Mouse (Mus musculus): ENCODE measurements at regions not wholly inside any gene's neighbourhood (a gene's known extent, or its start where the extent isn't known, plus 50 kb on each side); places are given as distances from the start of the nearest gene placed in this dataset.

GRCm38 (mm10) chr2:3925199-3925598 lies 92.3 kb upstream of the Frmd4a start:
- Histone ChIP-seq H3K27me3 (ENCODE audit: control insufficient read depth, insufficient read depth, low read length) (no peaks in the 10 kb centered on the region), H3K27ac (ENCODE audit: low read depth, low read length) (no peak overlapping the region), H3K36me3 (ENCODE audit: control insufficient read depth, insufficient read depth, low read length) (no peaks in the 10 kb centered on the region), H3K4me1 (replicated peaks; ENCODE audit: control insufficient read depth, insufficient read depth, low read length) (no peaks in the 10 kb centered on the region), H3K4me2 (replicated peaks; ENCODE audit: low read depth, low read length) (no peak overlapping the region), H3K9ac (ENCODE audit: low read depth, low read length) (no peak overlapping the region), H3K9me3 (ENCODE audit: control insufficient read depth, low read length) (no peaks in the 10 kb centered on the region), H3K4me3 (ENCODE audit: low read depth, low read length) (no peak overlapping the region)
- ATAC-seq (ENCODE audit: low FRiP score) = no peak
- no peak for DNase-seq (ENCODE audit: low spot score)
- 65% methylated on average over 3 of the region's 3 CpGs for WGBS

- ATAC-seq (ENCODE audit: low FRiP score) (no peak), DNase-seq (ENCODE audit: low spot score) (no peak)
- H3K27me3 ChIP-seq (ENCODE audit: control insufficient read depth, insufficient read depth, low read length) = no peaks in the 10 kb centered on the region
- H3K27ac ChIP-seq (ENCODE audit: low read depth, low read length) = no peak overlapping the region
- H3K4me1 ChIP-seq (replicated peaks; ENCODE audit: control insufficient read depth, insufficient read depth, low read length) = no peaks in the 10 kb centered on the region
- H3K4me2 ChIP-seq (replicated peaks; ENCODE audit: low read depth, low read length) = no peak overlapping the region
- no peak overlapping the region for H3K9ac ChIP-seq (ENCODE audit: low read depth, low read length)
- H3K36me3 ChIP-seq (ENCODE audit: control insufficient read depth, insufficient read depth, low read length) = no peaks in the 10 kb centered on the region
- no peak overlapping the region for H3K4me3 ChIP-seq (ENCODE audit: low read depth, low read length)
- H3K9me3 ChIP-seq (ENCODE audit: control insufficient read depth, low read length) = no peaks in the 10 kb centered on the region
These were observed 91.4 kb upstream of the Frmd4a start for GRCm38 (mm10) chr2:3926129-3926528.

DNA sequence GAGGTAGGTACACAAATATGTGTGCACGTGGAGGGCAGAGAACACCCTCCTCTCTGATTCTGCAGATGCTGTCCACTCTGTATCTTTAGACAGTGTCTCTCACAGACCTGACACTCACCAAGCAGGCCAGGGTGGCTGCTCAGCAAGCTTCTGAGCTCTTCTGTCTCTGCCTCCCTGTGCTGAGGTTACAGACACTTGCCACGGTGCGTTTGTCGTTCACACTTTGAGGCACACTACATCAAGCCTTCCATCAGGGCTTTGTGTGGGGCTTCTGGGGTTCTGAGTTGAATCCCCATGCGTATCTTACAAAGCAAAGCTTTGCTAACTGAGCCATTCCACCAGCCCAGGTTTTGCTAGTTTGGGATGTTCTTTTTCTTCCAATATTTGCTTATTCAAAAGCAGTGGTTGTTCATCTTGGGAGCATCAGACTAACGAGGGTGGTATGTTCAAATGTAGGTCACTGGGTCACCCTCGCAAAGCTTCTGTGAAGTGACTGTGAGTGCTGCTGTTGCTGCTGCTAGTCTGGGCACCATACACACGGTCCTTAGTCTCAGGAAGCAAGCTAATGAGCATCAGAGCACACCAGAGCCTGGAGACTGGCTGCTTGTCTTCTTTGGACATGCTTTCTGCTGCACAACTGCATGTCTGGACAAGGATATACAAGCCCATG lies 90.2 kb upstream of the Frmd4a start:
- Histone ChIP-seq H3K4me2 (replicated peaks; ENCODE audit: low read depth, low read length) (no peak overlapping the region), H3K27me3 (ENCODE audit: control insufficient read depth, insufficient read depth, low read length) (no peaks in the 10 kb centered on the region), H3K9ac (ENCODE audit: low read depth, low read length) (no peak overlapping the region), H3K4me3 (ENCODE audit: low read depth, low read length) (no peak overlapping the region), H3K9me3 (ENCODE audit: control insufficient read depth, low read length) (no peaks in the 10 kb centered on the region), H3K27ac (ENCODE audit: low read depth, low read length) (no peak overlapping the region), H3K4me1 (replicated peaks; ENCODE audit: control insufficient read depth, insufficient read depth, low read length) (no peaks in the 10 kb centered on the region), H3K36me3 (ENCODE audit: control insufficient read depth, insufficient read depth, low read length) (no peaks in the 10 kb centered on the region)
- WGBS = 69% methylated on average over 8 of the region's 8 CpGs
- no peak for ATAC-seq (ENCODE audit: low FRiP score)
- no peak for DNase-seq (ENCODE audit: low spot score)

DNA sequence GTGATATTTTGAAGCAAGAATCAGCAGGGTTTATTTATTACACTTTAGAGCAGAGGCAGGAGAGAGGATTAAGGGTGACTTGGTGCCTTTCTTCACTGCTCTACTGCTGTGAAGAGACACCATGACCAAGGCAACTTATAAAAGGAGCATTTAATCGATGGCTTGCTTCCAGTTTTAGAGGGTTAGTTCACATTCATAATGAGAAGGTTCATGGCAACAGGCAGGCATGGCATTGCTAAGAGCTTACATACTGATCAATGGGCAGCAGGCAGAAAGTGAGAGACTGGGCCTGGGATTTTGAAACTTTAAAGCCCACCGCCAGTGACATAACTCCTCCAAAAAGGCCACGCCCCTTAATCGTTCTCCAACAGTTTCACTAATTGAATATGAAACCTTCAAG lies 89.7 kb upstream of the Frmd4a start:
- ATAC-seq (ENCODE audit: low FRiP score) (no peak), DNase-seq (ENCODE audit: low spot score) (no peak)
- Histone ChIP-seq H3K36me3 (ENCODE audit: control insufficient read depth, insufficient read depth, low read length) (no peaks in the 10 kb centered on the region), H3K27me3 (ENCODE audit: control insufficient read depth, insufficient read depth, low read length) (no peaks in the 10 kb centered on the region), H3K9ac (ENCODE audit: low read depth, low read length) (no peak overlapping the region), H3K4me2 (replicated peaks; ENCODE audit: low read depth, low read length) (no peak overlapping the region), H3K4me1 (replicated peaks; ENCODE audit: control insufficient read depth, insufficient read depth, low read length) (no peaks in the 10 kb centered on the region), H3K9me3 (ENCODE audit: control insufficient read depth, low read length) (no peaks in the 10 kb centered on the region), H3K27ac (ENCODE audit: low read depth, low read length) (no peak overlapping the region), H3K4me3 (ENCODE audit: low read depth, low read length) (no peak overlapping the region)
- 95% methylated on average over 4 of the region's 4 CpGs for WGBS

DNA sequence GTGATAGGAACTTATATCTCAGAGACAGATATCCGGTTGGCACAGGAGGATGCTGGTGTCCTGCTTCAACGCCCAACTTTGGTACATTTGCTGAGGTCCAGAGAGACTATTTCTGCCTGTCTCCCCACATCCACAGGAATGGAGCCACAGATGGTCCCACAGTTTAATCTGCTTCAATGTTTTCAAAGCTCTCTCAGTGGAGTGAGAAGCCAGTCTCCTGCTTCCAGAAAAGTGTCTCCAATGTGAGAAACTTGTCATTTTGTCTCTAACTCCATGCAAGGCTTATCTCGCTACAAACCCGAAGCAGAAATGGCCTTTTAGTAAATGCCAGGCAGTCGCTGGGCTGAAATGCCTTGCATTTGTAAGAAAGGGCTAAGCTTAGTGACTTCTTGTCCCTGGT lies 86.9 kb upstream of the Frmd4a start:
- no peak for ATAC-seq (ENCODE audit: low FRiP score)
- 85% methylated on average over 5 of the region's 5 CpGs for WGBS

GRCm38 (mm10) chr2:3940786-3941185 lies 76.7 kb upstream of the Frmd4a start:
- no peaks in the 10 kb centered on the region for H3K36me3 ChIP-seq (ENCODE audit: control insufficient read depth, insufficient read depth, low read length)
- WGBS = 90% methylated on average over 2 of the region's 2 CpGs
- no peaks in the 10 kb centered on the region for H3K27me3 ChIP-seq (ENCODE audit: control insufficient read depth, insufficient read depth, low read length)
- no peak overlapping the region for H3K4me3 ChIP-seq (ENCODE audit: low read depth, low read length)
- H3K9ac ChIP-seq (ENCODE audit: low read depth, low read length) = no peak overlapping the region
- DNase-seq (ENCODE audit: low spot score) = no peak
- no peaks in the 10 kb centered on the region for H3K4me1 ChIP-seq (replicated peaks; ENCODE audit: control insufficient read depth, insufficient read depth, low read length)
- H3K9me3 ChIP-seq (ENCODE audit: control insufficient read depth, low read length) = no peaks in the 10 kb centered on the region
- ATAC-seq (ENCODE audit: low FRiP score) = no peak
- H3K4me2 ChIP-seq (replicated peaks; ENCODE audit: low read depth, low read length) = no peak overlapping the region
- no peak overlapping the region for H3K27ac ChIP-seq (ENCODE audit: low read depth, low read length)

More for the DNA sequence above, 86.9 kb upstream of the Frmd4a start:
- H3K27ac ChIP-seq (ENCODE audit: low read depth, low read length) = no peak overlapping the region
- H3K9me3 ChIP-seq (ENCODE audit: control insufficient read depth, low read length) = no peaks in the 10 kb centered on the region
- no peak overlapping the region for H3K4me3 ChIP-seq (ENCODE audit: low read depth, low read length)
- H3K36me3 ChIP-seq (ENCODE audit: control insufficient read depth, insufficient read depth, low read length) = no peaks in the 10 kb centered on the region
- H3K27me3 ChIP-seq (ENCODE audit: control insufficient read depth, insufficient read depth, low read length) = no peaks in the 10 kb centered on the region
- no peak for DNase-seq (ENCODE audit: low spot score)
- no peak overlapping the region for H3K4me2 ChIP-seq (replicated peaks; ENCODE audit: low read depth, low read length)
- H3K9ac ChIP-seq (ENCODE audit: low read depth, low read length) = no peak overlapping the region
- H3K4me1 ChIP-seq (replicated peaks; ENCODE audit: control insufficient read depth, insufficient read depth, low read length) = no peaks in the 10 kb centered on the region

GRCm38 (mm10) chr2:3941496-3941895 lies 76.0 kb upstream of the Frmd4a start:
- Histone ChIP-seq H3K27me3 (ENCODE audit: control insufficient read depth, insufficient read depth, low read length) (no peaks in the 10 kb centered on the region), H3K36me3 (ENCODE audit: control insufficient read depth, insufficient read depth, low read length) (no peaks in the 10 kb centered on the region), H3K4me1 (replicated peaks; ENCODE audit: control insufficient read depth, insufficient read depth, low read length) (no peaks in the 10 kb centered on the region), H3K4me2 (replicated peaks; ENCODE audit: low read depth, low read length) (no peak overlapping the region), H3K9ac (ENCODE audit: low read depth, low read length) (no peak overlapping the region), H3K9me3 (ENCODE audit: control insufficient read depth, low read length) (no peaks in the 10 kb centered on the region), H3K4me3 (ENCODE audit: low read depth, low read length) (no peak overlapping the region), H3K27ac (ENCODE audit: low read depth, low read length) (no peak overlapping the region)
- WGBS = 90% methylated on average over 1 of the region's 1 CpGs
- ATAC-seq (ENCODE audit: low FRiP score) (no peak), DNase-seq (ENCODE audit: low spot score) (no peak)

DNA sequence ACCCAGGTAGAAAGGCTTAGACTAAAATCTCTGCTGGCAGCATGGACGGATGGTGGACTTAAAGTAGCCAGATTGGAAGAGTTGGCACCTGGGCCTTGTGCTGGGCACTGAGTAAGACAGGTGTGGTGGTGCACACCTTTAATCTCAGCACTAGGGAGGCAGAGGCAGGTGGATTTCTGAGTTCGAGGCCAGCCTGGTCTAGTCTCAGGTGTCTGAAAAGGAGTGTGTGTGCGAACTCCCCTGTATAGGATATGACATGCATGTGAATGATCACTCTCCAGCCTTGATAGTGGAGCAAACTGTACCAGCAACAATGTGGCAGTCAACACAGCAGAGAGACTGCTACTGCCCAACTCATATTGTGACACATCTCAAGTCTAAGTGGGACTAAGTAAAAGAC lies 70.1 kb upstream of the Frmd4a start:
- Histone ChIP-seq H3K4me2 (replicated peaks; ENCODE audit: low read depth, low read length) (no peak overlapping the region), H3K36me3 (ENCODE audit: control insufficient read depth, insufficient read depth, low read length) (no peaks in the 10 kb centered on the region), H3K9me3 (ENCODE audit: control insufficient read depth, low read length) (no peaks in the 10 kb centered on the region), H3K9ac (ENCODE audit: low read depth, low read length) (no peak overlapping the region), H3K27ac (ENCODE audit: low read depth, low read length) (no peak overlapping the region), H3K27me3 (ENCODE audit: control insufficient read depth, insufficient read depth, low read length) (no peaks in the 10 kb centered on the region), H3K4me1 (replicated peaks; ENCODE audit: control insufficient read depth, insufficient read depth, low read length) (no peaks in the 10 kb centered on the region), H3K4me3 (ENCODE audit: low read depth, low read length) (no peak overlapping the region)
- no peak for DNase-seq (ENCODE audit: low spot score)
- no peak for ATAC-seq (ENCODE audit: low FRiP score)
- 86% methylated on average over 3 of the region's 3 CpGs for WGBS

DNA sequence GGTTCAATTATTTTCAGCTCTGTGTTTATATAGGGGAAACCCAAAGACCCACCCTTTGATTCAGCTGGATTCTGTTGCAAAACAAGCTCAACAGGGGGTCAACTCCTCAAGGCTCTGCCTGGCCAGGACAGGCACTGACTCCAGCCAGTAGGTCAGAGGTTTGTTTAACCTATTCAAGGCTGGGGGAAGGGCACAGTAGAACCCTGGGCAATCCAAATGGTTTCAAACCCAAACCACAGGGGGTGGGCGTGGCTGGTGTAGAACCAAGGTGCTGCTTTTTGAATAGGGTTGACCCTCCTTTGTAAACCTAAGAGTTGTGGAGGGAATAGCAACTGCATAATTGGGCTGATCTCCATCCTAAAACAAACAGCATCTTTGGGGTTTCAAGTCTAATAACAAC lies 69.2 kb upstream of the Frmd4a start:
- Histone ChIP-seq H3K4me3 (ENCODE audit: low read depth, low read length) (no peak overlapping the region), H3K36me3 (ENCODE audit: control insufficient read depth, insufficient read depth, low read length) (no peaks in the 10 kb centered on the region), H3K9me3 (ENCODE audit: control insufficient read depth, low read length) (no peaks in the 10 kb centered on the region), H3K9ac (ENCODE audit: low read depth, low read length) (no peak overlapping the region), H3K4me2 (replicated peaks; ENCODE audit: low read depth, low read length) (no peak overlapping the region), H3K27ac (ENCODE audit: low read depth, low read length) (no peak overlapping the region), H3K27me3 (ENCODE audit: control insufficient read depth, insufficient read depth, low read length) (no peaks in the 10 kb centered on the region), H3K4me1 (replicated peaks; ENCODE audit: control insufficient read depth, insufficient read depth, low read length) (no peaks in the 10 kb centered on the region)
- ATAC-seq (ENCODE audit: low FRiP score) = no peak
- no peak for DNase-seq (ENCODE audit: low spot score)
- 50% methylated on average over 1 of the region's 1 CpGs for WGBS
